Mouse (Mus musculus) CH12.LX (cell line): Measurements from ENCODE around the gene Hibadh. TPM values are rescaled to one million over a fixed set of nuclear protein-coding genes. Genes with fewer than 3 reads are reported as not detected.
A peak's percentile ranks its signal among the peaks of the same experiment; 100 is the strongest.

Source experiments
- DNase-seq: peaks from one replicate; pipeline ENCODE4 v3.0.0-alpha.2; 2013; ENCODE audit errors: extremely low read depth
- H3K27ac ChIP-seq: 2 replicates; pipeline ENCODE4 v1.5.1; 2012; ENCODE audit warnings: low read depth, mild to moderate bottlenecking, control low read depth, moderate library complexity; ENCODE audit not compliant: insufficient read depth
- H3K27me3 ChIP-seq: replicated peaks from 2 replicates; pipeline ENCODE3; 2012; ENCODE audit warnings: inconsistent platforms
- H3K36me3 ChIP-seq, 2 experiments: replicated peaks in 1 of 2; 2 replicates each; pipeline versions ENCODE3 to v1.6.1; 2012; ENCODE audit warnings: inconsistent platforms in 1 of 2, low read length in 1 of 2, mild to moderate bottlenecking in 1 of 2, mixed read lengths in 1 of 2, moderate library complexity in 1 of 2; ENCODE audit not compliant: control insufficient read depth in 1 of 2, insufficient read depth in 1 of 2
- H3K4me1 ChIP-seq, 2 experiments: 2 replicates each; pipeline ENCODE4 v1.6.1; 2012; ENCODE audit warnings: inconsistent platforms in 1 of 2, moderate library complexity in 1 of 2; ENCODE audit not compliant: insufficient read depth in 2 of 2, control insufficient read depth in 1 of 2
- H3K4me2 ChIP-seq: 2 replicates; pipeline ENCODE4 v1.6.1; 2012; ENCODE audit warnings: low read depth, mild to moderate bottlenecking, control low read depth; ENCODE audit not compliant: poor library complexity, insufficient read depth, severe bottlenecking
- H3K4me3 ChIP-seq, 3 experiments: fragments of 150-350 bp in 1 of 3; sonication (generic) in 1 of 3; replicated peaks in 1 of 3; 2 replicates each; pipeline versions ENCODE3 to v1.5.1; 2011 to 2012; ENCODE audit warnings: low read depth in 2 of 3, low read length in 2 of 3, mild to moderate bottlenecking in 2 of 3, moderate library complexity in 2 of 3, control low read depth in 1 of 3, improper control_type of control experiment in 1 of 3, inconsistent platforms in 1 of 3, mixed read lengths in 1 of 3; ENCODE audit not compliant: poor library complexity in 1 of 3
- H3K79me2 ChIP-seq: replicated peaks from 2 replicates; pipeline ENCODE4 v1.6.1; 2012; ENCODE audit warnings: mild to moderate bottlenecking, moderate library complexity; ENCODE audit not compliant: control insufficient read depth, poor library complexity, insufficient read depth, severe bottlenecking; ENCODE audit errors: extremely low read depth
- H3K9ac ChIP-seq: 2 replicates; pipeline ENCODE4 v1.6.1; 2012; ENCODE audit warnings: low read depth, mild to moderate bottlenecking, control low read depth, moderate library complexity; ENCODE audit not compliant: insufficient read depth
- H3K9me3 ChIP-seq: replicated peaks from 2 replicates; pipeline ENCODE3; 2012; ENCODE audit warnings: low read length, inconsistent platforms, mixed read lengths
- BHLHE40 ChIP-seq: IDR thresholded peaks from 2 replicates; pipeline ENCODE4 v1.6.1; 2011; ENCODE audit warnings: mild to moderate bottlenecking, low read depth, low read length, improper control_type of control experiment
- CHD1 ChIP-seq: IDR thresholded peaks from 2 replicates; pipeline ENCODE4 v1.6.1; 2012; ENCODE audit warnings: low read depth, low read length, improper control_type of control experiment, inconsistent platforms
- CHD2 ChIP-seq: IDR thresholded peaks from 2 replicates; pipeline ENCODE4 v1.6.1; 2011; ENCODE audit warnings: low read length, improper control_type of control experiment
- CTCF ChIP-seq, 2 experiments: IDR thresholded peaks in 1 of 2; conservative IDR thresholded peaks in 1 of 2; 2 replicates each; pipeline ENCODE4 v1.5.1; 2011 to 2012; ENCODE audit warnings: low read depth in 2 of 2, low read length in 2 of 2, improper control_type of control experiment in 1 of 2, inconsistent platforms in 1 of 2, mild to moderate bottlenecking in 1 of 2, moderate library complexity in 1 of 2
- E2F4 ChIP-seq: IDR thresholded peaks from 2 replicates; pipeline ENCODE4 v1.6.1; 2011; ENCODE audit warnings: low read depth, low read length, improper control_type of control experiment; ENCODE audit not compliant: insufficient replicate concordance
- ELF1 ChIP-seq: IDR thresholded peaks from 2 replicates; pipeline ENCODE4 v1.6.1; 2014; ENCODE audit warnings: low read depth, mild to moderate bottlenecking, inconsistent platforms, low read length, improper control_type of control experiment
- EP300 ChIP-seq: IDR thresholded peaks from 2 replicates; pipeline ENCODE4 v1.6.1; 2011; ENCODE audit warnings: low read length, improper control_type of control experiment
- ETS1 ChIP-seq: conservative IDR thresholded peaks from 2 replicates; pipeline ENCODE4 v1.6.1; 2012; ENCODE audit warnings: low read depth, mild to moderate bottlenecking, inconsistent platforms, low read length, improper control_type of control experiment, moderate library complexity
- GABPA ChIP-seq: IDR thresholded peaks from 2 replicates; pipeline ENCODE4 v1.6.1; 2012; ENCODE audit warnings: low read depth, low read length, improper control_type of control experiment, inconsistent platforms; ENCODE audit not compliant: insufficient replicate concordance
- HCFC1 ChIP-seq: IDR thresholded peaks from 2 replicates; pipeline ENCODE4 v1.6.1; 2012; ENCODE audit warnings: low read depth, mild to moderate bottlenecking, inconsistent platforms, low read length, improper control_type of control experiment
- IRF4 ChIP-seq: IDR thresholded peaks from 2 replicates; pipeline ENCODE4 v1.6.1; 2014; ENCODE audit warnings: low read depth, mild to moderate bottlenecking, inconsistent platforms, low read length, improper control_type of control experiment
- JUN ChIP-seq: IDR thresholded peaks from 2 replicates; pipeline ENCODE4 v1.6.1; 2011; ENCODE audit warnings: low read depth, mild to moderate bottlenecking, low read length, improper control_type of control experiment, moderate library complexity; ENCODE audit not compliant: insufficient read depth
- JUND ChIP-seq: conservative IDR thresholded peaks from 2 replicates; pipeline ENCODE4 v1.6.1; 2011; ENCODE audit warnings: low read depth, low read length, improper control_type of control experiment
- KAT2A ChIP-seq: IDR thresholded peaks from 2 replicates; pipeline ENCODE4 v1.6.1; 2012; ENCODE audit warnings: low read length, improper control_type of control experiment, inconsistent platforms; ENCODE audit not compliant: insufficient replicate concordance
- MAFK ChIP-seq: IDR thresholded peaks from 2 replicates; pipeline ENCODE4 v1.6.1; 2011; ENCODE audit warnings: low read length, improper control_type of control experiment; ENCODE audit not compliant: insufficient replicate concordance
- MAX ChIP-seq: IDR thresholded peaks from 2 replicates; pipeline ENCODE4 v1.6.1; 2011; ENCODE audit warnings: low read length, improper control_type of control experiment
- MAZ ChIP-seq: IDR thresholded peaks from 2 replicates; pipeline ENCODE4 v1.6.1; 2012; ENCODE audit warnings: low read depth, mild to moderate bottlenecking, inconsistent platforms, low read length, improper control_type of control experiment, moderate library complexity
- MEF2A ChIP-seq: IDR thresholded peaks from 2 replicates; pipeline ENCODE4 v1.6.1; 2014; ENCODE audit warnings: low read depth, mild to moderate bottlenecking, inconsistent platforms, low read length, improper control_type of control experiment, borderline replicate concordance
- MXI1 ChIP-seq: IDR thresholded peaks from 2 replicates; pipeline ENCODE4 v1.6.1; 2011; ENCODE audit warnings: mild to moderate bottlenecking, low read depth, low read length, improper control_type of control experiment
- MYC ChIP-seq: IDR thresholded peaks from 2 replicates; pipeline ENCODE4 v1.6.1; 2011; ENCODE audit warnings: low read depth, mild to moderate bottlenecking, improper control_type of control experiment, low read length
- NELFE ChIP-seq: IDR thresholded peaks from 2 replicates; pipeline ENCODE4 v1.6.1; 2011; ENCODE audit warnings: low read depth, low read length, improper control_type of control experiment
- NRF1 ChIP-seq: IDR thresholded peaks from 2 replicates; pipeline ENCODE4 v1.6.1; 2014; ENCODE audit warnings: low read depth, mild to moderate bottlenecking, inconsistent platforms, low read length, improper control_type of control experiment, moderate library complexity
- PAX5 ChIP-seq: IDR thresholded peaks from 2 replicates; pipeline ENCODE4 v1.6.1; 2012; ENCODE audit warnings: low read length, inconsistent platforms, mixed read lengths
- POLR2A ChIP-seq: IDR thresholded peaks from 2 replicates; pipeline ENCODE4 v1.6.1; 2011; ENCODE audit warnings: low read depth, mild to moderate bottlenecking, improper control_type of control experiment, low read length
- POLR2AphosphoS2 ChIP-seq: IDR thresholded peaks from 2 replicates; pipeline ENCODE4 v1.6.1; 2011; ENCODE audit warnings: low read depth, low read length, improper control_type of control experiment
- RAD21 ChIP-seq: IDR thresholded peaks from 2 replicates; pipeline ENCODE4 v1.6.1; 2011; ENCODE audit warnings: low read depth, mild to moderate bottlenecking, low read length, improper control_type of control experiment, moderate library complexity
- RCOR1 ChIP-seq: conservative IDR thresholded peaks from 2 replicates; pipeline ENCODE4 v1.6.1; 2012; ENCODE audit warnings: low read depth, mild to moderate bottlenecking, inconsistent platforms, low read length, improper control_type of control experiment
- SIN3A ChIP-seq: IDR thresholded peaks from 2 replicates; pipeline ENCODE4 v1.6.1; 2012; ENCODE audit warnings: low read length, improper control_type of control experiment, inconsistent platforms
- SMC3 ChIP-seq: IDR thresholded peaks from 2 replicates; pipeline ENCODE4 v1.6.1; 2011; ENCODE audit warnings: low read depth, low read length, improper control_type of control experiment
- TBP ChIP-seq: conservative IDR thresholded peaks from 2 replicates; pipeline ENCODE4 v1.6.1; 2011; ENCODE audit warnings: low read depth, low read length, improper control_type of control experiment
- TCF12 ChIP-seq: IDR thresholded peaks from 2 replicates; pipeline ENCODE4 v1.6.1; 2014; ENCODE audit warnings: low read depth, mild to moderate bottlenecking, inconsistent platforms, low read length, improper control_type of control experiment
- UBTF ChIP-seq: IDR thresholded peaks from 2 replicates; pipeline ENCODE4 v1.6.1; 2012; ENCODE audit warnings: low read depth, mild to moderate bottlenecking, inconsistent platforms, low read length, improper control_type of control experiment, moderate library complexity
- USF1 ChIP-seq: IDR thresholded peaks from 2 replicates; pipeline ENCODE4 v1.6.1; 2014; ENCODE audit warnings: low read depth, mild to moderate bottlenecking, inconsistent platforms, low read length, improper control_type of control experiment
- USF2 ChIP-seq: conservative IDR thresholded peaks from 2 replicates; pipeline ENCODE4 v1.6.1; 2011; ENCODE audit warnings: low read depth, low read length, improper control_type of control experiment
- ZC3H11A ChIP-seq: IDR thresholded peaks from 2 replicates; pipeline ENCODE4 v1.6.1; 2012; ENCODE audit warnings: low read depth, mild to moderate bottlenecking, inconsistent platforms, low read length, improper control_type of control experiment
- ZKSCAN1 ChIP-seq: IDR thresholded peaks from 2 replicates; pipeline ENCODE4 v1.6.1; 2012; ENCODE audit warnings: low read depth, inconsistent platforms, low read length, improper control_type of control experiment, borderline replicate concordance
- ZMIZ1 ChIP-seq: IDR thresholded peaks from 2 replicates; pipeline ENCODE4 v1.6.1; 2012; ENCODE audit warnings: low read depth, mild to moderate bottlenecking, inconsistent platforms, low read length, improper control_type of control experiment
- ZNF384 ChIP-seq: IDR thresholded peaks from 2 replicates; pipeline ENCODE4 v1.6.1; 2012; ENCODE audit warnings: low read depth, low read length, improper control_type of control experiment, inconsistent platforms
- dilution Hi-C: fragments of 300-500 bp; cut with MboI; formaldehyde crosslinking; loops from 2 replicates; pipeline ENCODE4 v1.14.3; 2020; ENCODE audit warnings: low sequenced_read_pairs; ENCODE audit not compliant: extremely low pct_unique_long_range_greater_than_20kb, extremely low pct_ligation_motif_present
- in situ Hi-C: fragments of 300-500 bp; cut with MboI; formaldehyde crosslinking; loops from 3 replicates; pipeline ENCODE4 v1.14.3; 2019; ENCODE audit warnings: low sequenced_read_pairs, low pct_ligation_motif_present, low pct_unique_long_range_greater_than_20kb, mixed read lengths
- polyA plus RNA-seq: library from polyadenylated mRNA; unstranded; fragments of >175 nt; gene quantifications from 2 replicates; pipeline ENCODE4 v1.2.1, GENCODE M21; 2012; ENCODE audit warnings: low read depth; ENCODE audit not compliant: insufficient read length
- total RNA-seq, 2 experiments: library from RNA; depleted of rRNA; stranded (reverse); fragments of 300-350 nt in 1 of 2; fragments of >200 nt in 1 of 2; gene quantifications; 2 replicates each; pipeline ENCODE4 v1.2.3; 2012 to 2014

Hibadh gene
- total RNA-seq (2012; rRNA removed): 32.7 and 38.6 TPM in 2 replicates
- 60.4 and 62.7 TPM in 2 replicates for total RNA-seq (2014; rRNA removed)
- 43.4 and 44.4 TPM in 2 replicates for polyA plus RNA-seq

GRCm38 (mm10) chr6:52640224-52640712 is at the start of gene Hibadh:
Gene Hibadh (minus strand): TSS chr6:52640389.
- peak within 1 kb of the TSS; percentile 54 for H3K9ac ChIP-seq
- no peaks in the 10 kb centered on the region for H3K27me3 ChIP-seq
- H3K4me3 ChIP-seq: peak within 1 kb of the TSS; percentile 72 to 94 (median 90)
- peaks cover 7 to 22% of the 10 kb centered on the region in 2 experiments for H3K4me1 ChIP-seq
- peaks cover 10% of the 10 kb centered on the region for H3K79me2 ChIP-seq
- H3K27ac ChIP-seq: no peak within 1 kb of the TSS
- peak within 1 kb of the TSS; percentile 85 for H3K4me2 ChIP-seq
- in situ Hi-C loops: no loop called here
- DNase-seq: peak; percentile 97
- TF ChIP-seq SIN3A: peak; percentile 94
- no peak for TF ChIP-seq RCOR1
- TF ChIP-seq ZKSCAN1: no peak
- TF ChIP-seq MEF2A: no peak
- peak; percentile 11; the same call in 1 of the 2 replicates for TF ChIP-seq SMC3
- no peak for TF ChIP-seq CHD2
- no peak for TF ChIP-seq ZNF384
- no peak for TF ChIP-seq IRF4
- TF ChIP-seq E2F4: no peak
- peak; percentile 22; the same call in 1 of the 2 replicates for TF ChIP-seq BHLHE40
- TF ChIP-seq TBP: peak; percentile 88
- no peak for TF ChIP-seq KAT2A
- peak; percentile 4 for TF ChIP-seq RAD21
- TF ChIP-seq EP300: no peak; the same call in 1 of the 2 replicates
- TF ChIP-seq TCF12: peak; percentile 82
- TF ChIP-seq NRF1: peak; percentile 96
- TF ChIP-seq ZMIZ1: 0 out of 2 replicates have a peak, but pooled peaks have one; percentile 59
- no peak; the same call in 1 of the 2 replicates for TF ChIP-seq POLR2AphosphoS2
- TF ChIP-seq CTCF (conservative IDR thresholded peaks at IDR 0.05 in 1 of 2, IDR thresholded peaks at IDR 0.05 in 1 of 2; ENCODE audit: low read depth in 2 of 2, low read length in 2 of 2): peak in 1 of 2 experiments; percentile 55; a peak in 2 of 4 replicates
- 0 out of 2 replicates have a peak, but pooled peaks have one; percentile 63 for TF ChIP-seq MXI1
- no peak for TF ChIP-seq MAFK
- peak; percentile 32; the same call in 1 of the 2 replicates for TF ChIP-seq ELF1
- TF ChIP-seq MYC: no peak
- TF ChIP-seq MAX: peak; percentile 51
- peak; percentile 37; the same call in 1 of the 2 replicates for TF ChIP-seq UBTF
- no peak for TF ChIP-seq JUND
- peak; percentile 97 for TF ChIP-seq POLR2A
- TF ChIP-seq ZC3H11A: no peak
- peak; percentile 24; the same call in 1 of the 2 replicates for TF ChIP-seq HCFC1
- TF ChIP-seq USF2: no peak
- TF ChIP-seq USF1: no peak
- no peak for TF ChIP-seq GABPA
- no peak for TF ChIP-seq JUN
- no peak for TF ChIP-seq ETS1
- no peak for TF ChIP-seq MAZ
- no peak for TF ChIP-seq PAX5
- peak; percentile 87 for TF ChIP-seq NELFE
- no peak for TF ChIP-seq CHD1
- H3K9me3 ChIP-seq: no peaks in the 10 kb centered on the region
- dilution Hi-C loops: no loop called here
- H3K36me3 ChIP-seq: peaks cover 0 to 12% of the 10 kb centered on the region in 2 experiments
